Mouse (Mus musculus): ENCODE data around the gene Gsk3a.

Gene Gsk3a

DNA sequence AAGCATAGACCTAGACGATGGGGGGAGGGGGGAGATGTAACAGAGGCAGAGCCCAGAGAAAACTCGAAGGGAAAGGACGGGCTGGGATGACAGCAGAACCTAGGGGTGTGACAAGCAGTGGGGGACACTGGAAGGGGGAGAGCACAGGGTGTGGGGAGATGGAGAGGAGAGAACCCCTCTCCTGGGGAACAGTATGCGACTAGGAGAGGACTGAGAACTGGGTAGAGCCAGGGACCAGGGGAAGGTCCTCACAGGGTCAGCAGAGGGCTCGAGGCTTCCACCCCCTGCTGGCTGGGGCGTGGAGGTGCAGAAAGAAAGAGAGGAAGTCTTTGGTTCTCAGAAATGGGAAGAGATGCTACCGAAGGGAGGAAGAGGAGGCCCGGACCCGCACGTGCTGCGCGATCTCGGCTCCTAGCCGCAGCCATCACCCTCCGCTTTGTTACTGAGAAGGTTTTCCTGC, 56.3 kb downstream of the Gsk3a start:
- DNase-seq: peak; percentile 56 to 66

DNA sequence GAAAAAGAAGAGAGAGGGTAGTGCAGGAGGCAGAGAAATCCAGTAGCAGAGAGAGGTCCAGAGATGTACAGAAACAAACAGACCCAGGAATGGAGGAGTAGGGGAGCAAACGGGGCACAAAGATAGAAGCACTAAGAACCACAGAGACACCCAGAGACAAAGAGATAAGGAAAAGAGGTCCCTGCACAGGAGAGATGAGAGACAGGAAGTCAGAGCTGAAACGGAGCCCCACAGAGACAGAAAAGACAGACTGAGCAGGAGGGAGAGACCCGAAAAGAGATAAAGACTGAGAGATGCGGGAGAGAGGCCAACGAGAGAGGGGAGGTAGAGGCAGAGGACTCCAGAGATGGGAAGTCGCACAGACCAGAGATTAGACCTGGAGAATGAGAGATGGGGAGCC, 57.1 kb downstream of the Gsk3a start:
- no peak for DNase-seq

DNA sequence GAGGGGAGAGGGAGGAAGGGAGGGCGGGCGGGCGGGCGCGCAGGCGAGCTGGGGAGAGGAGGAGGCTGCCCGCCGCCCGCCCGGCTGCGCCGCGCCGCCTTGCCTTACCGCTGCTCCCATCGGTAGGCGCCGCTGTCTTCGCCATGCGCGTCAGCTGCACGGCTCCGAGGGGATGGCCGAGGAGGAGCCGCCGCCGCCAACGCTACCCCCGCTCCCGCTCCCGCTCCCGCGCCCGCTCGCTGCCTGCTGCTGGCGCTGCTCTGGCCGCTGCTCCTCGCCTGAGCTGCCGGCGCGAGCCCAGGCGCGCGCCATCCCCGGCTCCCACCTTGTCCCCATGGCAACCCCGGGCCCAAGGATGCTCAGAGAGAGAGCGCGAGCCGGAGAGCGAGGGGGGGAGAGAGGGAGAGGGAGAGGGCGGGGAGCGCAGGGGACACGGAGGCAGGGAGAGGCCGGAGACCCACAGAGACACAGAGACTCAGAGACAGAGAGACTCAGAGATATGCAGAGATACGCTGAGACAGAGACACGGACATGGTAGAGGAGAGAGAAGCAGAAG, 58.0 kb downstream of the Gsk3a start, which contains the start of gene Pou2f2:
Gene Pou2f2, minus strand, starts transcription at position 121 of the 556 bp plus-strand sequence.
- DNase-seq: peak; percentile 63 to 70

DNA sequence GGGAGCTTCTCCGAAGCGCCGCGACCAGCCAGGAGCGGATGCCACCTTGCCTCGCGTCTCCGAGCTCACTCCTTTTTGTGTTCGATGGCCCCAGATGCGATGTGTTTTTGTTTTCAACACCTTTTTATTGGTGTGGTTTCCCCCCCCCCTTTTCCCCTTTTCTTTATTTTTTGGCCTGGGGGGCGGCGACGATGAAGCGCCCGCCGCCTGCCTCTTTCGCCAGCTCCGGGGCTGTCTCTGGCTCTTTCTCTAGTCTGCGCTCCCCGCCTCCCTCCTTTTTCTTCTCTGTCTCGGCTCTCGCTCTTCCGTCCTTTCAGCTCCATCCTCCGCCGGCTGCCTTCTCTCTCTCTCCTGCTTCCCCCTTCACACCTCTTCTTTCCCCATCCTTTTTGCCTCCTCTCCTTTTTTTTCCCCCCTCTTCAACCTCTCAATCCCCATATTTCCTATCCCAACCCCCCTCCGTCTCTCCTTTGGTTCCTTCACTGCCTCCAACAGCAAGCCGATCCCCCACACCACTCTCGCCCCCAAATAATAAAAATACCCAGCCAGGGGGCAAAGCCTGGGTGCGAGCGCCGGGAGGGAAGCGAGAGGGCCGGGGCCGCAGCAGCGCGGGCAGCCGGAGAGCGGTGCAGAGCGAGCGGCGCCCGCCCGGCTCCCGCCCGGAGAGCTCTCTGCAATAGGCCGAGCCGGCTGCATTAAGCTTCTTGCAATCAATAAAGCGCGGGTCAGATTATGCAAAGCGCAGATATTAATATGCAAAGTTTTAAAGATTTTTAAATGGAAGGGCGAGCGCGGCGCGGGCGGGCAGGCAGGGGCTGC, 58.7 kb downstream of the Gsk3a start:
- no peak for DNase-seq

- DNase-seq: no peak
Measured at GRCm38 (mm10) chr7:25178317-25178716, 59.3 kb downstream of the Gsk3a start.

All from spleen, adult 18-20 months (tissue).